12 mouse cellular contexts compared by ENCODE assay signal in genomic region chr6:88131521-88131920, GRCm38 (mm10). TPM values are rescaled to one million over a fixed set of nuclear protein-coding genes. Genes with fewer than 3 reads are reported as not detected.
DNase-seq lines count a peak whose midpoint lies in the region; ATAC-seq lines count a peak whose summit lies in the region.
"Had no signal": no experiment of that assay in that cellular context is flagged by ENCODE, and none has a peak within 500 bp of the region (broad histone marks: within the 10 kb centered on the region; RNA-seq: fewer than 3 reads in every experiment).

No protein-coding gene starts in this region.

- H3K36me3 ChIP-seq in embryonic facial prominence, embryonic 11.5 days (replicated peaks; ENCODE audit: control insufficient read depth, insufficient read depth, low read depth, low read length), result no peaks in the 10 kb centered on the region
- no peaks in the 10 kb centered on the region for H3K36me3 ChIP-seq in embryonic facial prominence, embryonic 10.5 days (replicated peaks)
- no peaks in the 10 kb centered on the region for H3K36me3 ChIP-seq in limb, embryonic 12.5 days
- H3K36me3 ChIP-seq in limb, embryonic 10.5 days, result no peaks in the 10 kb centered on the region
- H3K36me3 ChIP-seq in hindbrain, embryonic 12.5 days, result no peaks in the 10 kb centered on the region
- H3K36me3 ChIP-seq in midbrain, embryonic 13.5 days, result no peaks in the 10 kb centered on the region

- ATAC-seq in embryonic facial prominence, embryonic 11.5 days (replicated peaks; ENCODE audit: insufficient number of reproducible peaks, low FRiP score, low TSS enrichment, low read depth), result no peak
- no peak for ATAC-seq in limb, embryonic 12.5 days (ENCODE audit: insufficient number of reproducible peaks, insufficient read depth, low FRiP score, low TSS enrichment, low read depth)
- ATAC-seq in hindbrain, embryonic 12.5 days (ENCODE audit: low FRiP score), result no peak
- peak; percentile 21; the same call in 1 of the 2 replicates for ATAC-seq in midbrain, embryonic 13.5 days

- no peaks in the 10 kb centered on the region for H3K9me3 ChIP-seq in embryonic facial prominence, embryonic 11.5 days (replicated peaks; ENCODE audit: control insufficient read depth, low read length)
- H3K9me3 ChIP-seq in embryonic facial prominence, embryonic 10.5 days, result no peaks in the 10 kb centered on the region
- no peaks in the 10 kb centered on the region for H3K9me3 ChIP-seq in limb, embryonic 12.5 days
- H3K9me3 ChIP-seq in limb, embryonic 10.5 days (replicated peaks), result no peaks in the 10 kb centered on the region
- H3K9me3 ChIP-seq in hindbrain, embryonic 12.5 days (replicated peaks), result no peaks in the 10 kb centered on the region
- no peaks in the 10 kb centered on the region for H3K9me3 ChIP-seq in midbrain, embryonic 13.5 days

- WGBS in embryonic facial prominence, embryonic 11.5 days, result 38% methylated on average over 5 of the region's 5 CpGs
- WGBS in embryonic facial prominence, embryonic 10.5 days, result 38% methylated on average over 5 of the region's 5 CpGs
- 47% methylated on average over 5 of the region's 5 CpGs for WGBS in limb, embryonic 12.5 days
- 46% methylated on average over 5 of the region's 5 CpGs for WGBS in limb, embryonic 10.5 days
- WGBS in hindbrain, embryonic 12.5 days, result 22% methylated on average over 5 of the region's 5 CpGs
- WGBS in midbrain, embryonic 13.5 days, result 21% methylated on average over 5 of the region's 5 CpGs

- H3K4me1 ChIP-seq in embryonic facial prominence, embryonic 11.5 days (ENCODE audit: control insufficient read depth, insufficient read depth, low read length), result no peaks in the 10 kb centered on the region
- H3K4me1 ChIP-seq in embryonic facial prominence, embryonic 10.5 days, result peaks cover 32% of the 10 kb centered on the region
- H3K4me1 ChIP-seq in limb, embryonic 12.5 days (replicated peaks), result peaks cover 8% of the 10 kb centered on the region
- peaks cover 23% of the 10 kb centered on the region for H3K4me1 ChIP-seq in limb, embryonic 10.5 days
- H3K4me1 ChIP-seq in hindbrain, embryonic 12.5 days, result peaks cover 23% of the 10 kb centered on the region
- H3K4me1 ChIP-seq in midbrain, embryonic 13.5 days (replicated peaks), result peaks cover 33% of the 10 kb centered on the region

- H3K4me3 ChIP-seq in embryonic facial prominence, embryonic 11.5 days (ENCODE audit: low read depth, low read length), result no peak overlapping the region
- H3K4me3 ChIP-seq in embryonic facial prominence, embryonic 10.5 days, result no peak overlapping the region
- no peak overlapping the region for H3K4me3 ChIP-seq in limb, embryonic 12.5 days (replicated peaks)
- H3K4me3 ChIP-seq in limb, embryonic 10.5 days, result no peak overlapping the region
- no peak overlapping the region for H3K4me3 ChIP-seq in hindbrain, embryonic 12.5 days
- H3K4me3 ChIP-seq in midbrain, embryonic 13.5 days (replicated peaks), result peak overlapping the region; percentile 13; the same call in 1 of the 2 replicates

- H3K4me2 ChIP-seq in embryonic facial prominence, embryonic 11.5 days (ENCODE audit: low read depth, low read length), result no peak overlapping the region
- peak overlapping the region; percentile 40; the same call in 1 of the 2 replicates for H3K4me2 ChIP-seq in limb, embryonic 12.5 days
- H3K4me2 ChIP-seq in hindbrain, embryonic 12.5 days (replicated peaks), result peak overlapping the region; percentile 45
- peak overlapping the region; percentile 52 for H3K4me2 ChIP-seq in midbrain, embryonic 13.5 days (replicated peaks)

- 0 out of 2 replicates have a peak overlapping the region, but pooled peaks have one; percentile 4 for H3K9ac ChIP-seq in embryonic facial prominence, embryonic 11.5 days (replicated peaks; ENCODE audit: low read length)
- H3K9ac ChIP-seq in limb, embryonic 12.5 days (replicated peaks), result no peak overlapping the region
- peak overlapping the region; percentile 39; the same call in 1 of the 2 replicates for H3K9ac ChIP-seq in hindbrain, embryonic 12.5 days
- H3K9ac ChIP-seq in midbrain, embryonic 13.5 days (replicated peaks), result peak overlapping the region; percentile 54

- no peaks in the 10 kb centered on the region for H3K27me3 ChIP-seq in embryonic facial prominence, embryonic 11.5 days (ENCODE audit: control insufficient read depth, insufficient read depth, low read length)
- H3K27me3 ChIP-seq in embryonic facial prominence, embryonic 10.5 days (replicated peaks; ENCODE audit: low read depth, poor library complexity, severe bottlenecking), result peaks cover 65% of the 10 kb centered on the region
- peaks cover 21% of the 10 kb centered on the region for H3K27me3 ChIP-seq in limb, embryonic 12.5 days
- H3K27me3 ChIP-seq in limb, embryonic 10.5 days (ENCODE audit: low read depth, poor library complexity, severe bottlenecking), result peaks cover 53% of the 10 kb centered on the region
- H3K27me3 ChIP-seq in hindbrain, embryonic 12.5 days, result peaks cover 8% of the 10 kb centered on the region; the same call in 1 of the 2 replicates
- 0 out of 2 replicates have a peak, but pooled peaks cover 3% of the 10 kb centered on the region for H3K27me3 ChIP-seq in midbrain, embryonic 13.5 days

- H3K27ac ChIP-seq in embryonic facial prominence, embryonic 11.5 days (replicated peaks; ENCODE audit: low read depth, low read length), result no peak overlapping the region
- H3K27ac ChIP-seq in embryonic facial prominence, embryonic 10.5 days (replicated peaks), result no peak overlapping the region
- H3K27ac ChIP-seq in limb, embryonic 12.5 days, result no peak overlapping the region
- H3K27ac ChIP-seq in limb, embryonic 10.5 days, result no peak overlapping the region
- H3K27ac ChIP-seq in hindbrain, embryonic 12.5 days, result peak overlapping the region; percentile 49; the same call in 1 of the 2 replicates
- H3K27ac ChIP-seq in midbrain, embryonic 13.5 days, result peak overlapping the region; percentile 80

- DNase-seq in embryonic facial prominence, embryonic 11.5 days (ENCODE audit: low spot score), result no peak
- DNase-seq in embryonic facial prominence, embryonic 10.5 days (ENCODE audit: low spot score), result no peak
- no peak for DNase-seq in limb, embryonic 10.5 days (ENCODE audit: low spot score)
- DNase-seq in cerebellum, adult 18-20 months, result no peak
- no peak for DNase-seq in layer of hippocampus, postnatal 14 days (ENCODE audit: low spot score in 2 of 2)
- DNase-seq: cerebellum, adult 2 months; kidney, adult 8-10 months; lung, postnatal 10 days; spleen, adult 18-20 months had no signal

RNA-seq across cellular contexts. Expression of gene Rpn1, which starts 47.2 kb away (rescaled TPM):
- polyA plus RNA-seq in embryonic facial prominence, embryonic 11.5 days (2014; fragmentation: Nextera tagmentation; extraction: Ambion mirVana), result 329 and 355 TPM in 2 replicates
- 302 and 327 TPM in 2 replicates for polyA plus RNA-seq in embryonic facial prominence, embryonic 10.5 days (2016; fragmentation: Nextera tagmentation; extraction: Ambion mirVana)
- polyA plus RNA-seq in limb, embryonic 12.5 days (2016; fragmentation: Nextera tagmentation; extraction: Ambion mirVana), result 333 and 337 TPM in 2 replicates
- 324 and 340 TPM in 2 replicates for polyA plus RNA-seq in limb, embryonic 10.5 days (2016; fragmentation: Nextera tagmentation; extraction: Ambion mirVana)
- 278 and 284 TPM in 2 replicates for polyA plus RNA-seq in hindbrain, embryonic 12.5 days (2016; fragmentation: Nextera tagmentation; extraction: Ambion mirVana)
- 257 TPM in 2 replicates for polyA plus RNA-seq in midbrain, embryonic 13.5 days (2015; fragmentation: Nextera tagmentation; extraction: Ambion mirVana)
- 100 to 1,000 TPM; 143 to 166 TPM for total RNA-seq in layer of hippocampus, postnatal 14 days (2021)

Comparison
In these comparisons a context has a peak if more than half of its experiments do, and no peak if none do; other contexts are left out.
1. H3K27ac ChIP-seq: peak in hindbrain, embryonic 12.5 days (single experiment) and midbrain, embryonic 13.5 days (single experiment); none in embryonic facial prominence, embryonic 11.5 days (single experiment), embryonic facial prominence, embryonic 10.5 days (single experiment), limb, embryonic 12.5 days (single experiment) and limb, embryonic 10.5 days (single experiment).